Mouse (Mus musculus): ENCODE data around the gene Mmgt2. TPM values are rescaled to one million over a fixed set of nuclear protein-coding genes. Genes with fewer than 3 reads are reported as not detected.

The Mmgt2 gene
- polyA plus RNA-seq, 1 experiment from 2014 or later: 22.3 TPM

DNA sequence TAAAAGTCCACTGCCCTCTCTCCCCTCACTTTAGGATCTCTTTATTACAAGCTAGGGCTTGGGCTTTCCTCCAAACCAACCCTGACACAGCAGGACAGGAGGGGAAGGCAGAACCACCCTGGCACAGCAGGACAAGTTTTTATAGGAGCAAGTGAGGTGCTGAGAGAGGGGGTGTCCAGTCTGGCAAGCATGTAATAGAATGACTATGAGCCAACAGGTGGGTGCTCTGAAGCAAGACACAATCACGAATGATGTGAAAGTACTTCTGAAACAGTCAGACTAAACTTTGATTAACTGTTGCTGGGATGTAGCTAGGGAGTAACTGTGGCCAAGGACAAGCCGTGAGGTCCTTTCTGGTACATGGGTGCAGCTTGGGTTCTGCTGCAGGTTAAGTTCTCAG is 57.7 kb downstream of the Mmgt2 start:
- H3K27ac ChIP-seq (ENCODE audit: low read length): no peak overlapping the region
- TF ChIP-seq CTCF (IDR thresholded peaks at IDR 0.05) (no peak), EP300 (IDR thresholded peaks at IDR 0.05) (no peak)
- 84% methylated on average over 2 of the region's 2 CpGs for WGBS
- no peak overlapping the region for H3K4me3 ChIP-seq (ENCODE audit: low read depth, low read length)
- H3K36me3 ChIP-seq (ENCODE audit: insufficient read depth, low read length): no peaks in the 10 kb centered on the region
- ATAC-seq (no peak), DNase-seq (ENCODE audit: low spot score) (no peak)
- no peaks in the 10 kb centered on the region for H3K9me3 ChIP-seq (ENCODE audit: low read length)
- no peak overlapping the region for H3K9ac ChIP-seq (replicated peaks; ENCODE audit: low read depth)
- H3K4me2 ChIP-seq (replicated peaks; ENCODE audit: low read depth, low read length): no peak overlapping the region
- H3K27me3 ChIP-seq (replicated peaks; ENCODE audit: insufficient read depth, low read length): no peaks in the 10 kb centered on the region
- H3K4me1 ChIP-seq (ENCODE audit: insufficient read depth, low read depth, low read length): no peaks in the 10 kb centered on the region

DNA sequence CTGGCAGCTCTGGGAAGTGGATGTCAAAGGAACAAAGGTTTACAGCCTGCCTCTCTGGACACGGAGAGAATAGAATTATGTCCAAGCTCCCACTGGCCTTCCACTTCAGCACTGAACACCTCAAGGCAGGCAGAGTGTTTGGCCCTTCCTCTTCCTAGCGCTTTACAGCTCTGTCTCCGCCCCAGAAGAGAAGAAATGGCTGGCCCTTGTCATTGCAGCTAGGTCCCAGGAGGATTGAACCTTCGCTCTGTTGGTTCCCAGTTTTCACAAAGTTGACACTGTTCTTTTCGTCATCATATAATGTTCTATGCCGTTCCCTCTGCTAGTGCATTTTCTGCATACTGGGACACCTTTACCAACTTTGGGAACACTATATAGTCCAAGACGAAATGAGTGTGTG is 59.8 kb downstream of the Mmgt2 start:
- Histone ChIP-seq H3K4me2 (replicated peaks; ENCODE audit: low read depth, low read length) (no peak overlapping the region), H3K9me3 (ENCODE audit: low read length) (no peaks in the 10 kb centered on the region), H3K9ac (replicated peaks; ENCODE audit: low read depth) (no peak overlapping the region), H3K4me1 (ENCODE audit: insufficient read depth, low read depth, low read length) (no peaks in the 10 kb centered on the region), H3K4me3 (ENCODE audit: low read depth, low read length) (no peak overlapping the region), H3K36me3 (ENCODE audit: insufficient read depth, low read length) (no peaks in the 10 kb centered on the region), H3K27ac (ENCODE audit: low read length) (no peak overlapping the region), H3K27me3 (replicated peaks; ENCODE audit: insufficient read depth, low read length) (no peaks in the 10 kb centered on the region)
- 81% methylated on average over 7 of the region's 7 CpGs for WGBS
- ATAC-seq (no peak), DNase-seq (ENCODE audit: low spot score) (no peak)
- TF ChIP-seq CTCF (IDR thresholded peaks at IDR 0.05) (no peak), EP300 (IDR thresholded peaks at IDR 0.05) (no peak)

DNA sequence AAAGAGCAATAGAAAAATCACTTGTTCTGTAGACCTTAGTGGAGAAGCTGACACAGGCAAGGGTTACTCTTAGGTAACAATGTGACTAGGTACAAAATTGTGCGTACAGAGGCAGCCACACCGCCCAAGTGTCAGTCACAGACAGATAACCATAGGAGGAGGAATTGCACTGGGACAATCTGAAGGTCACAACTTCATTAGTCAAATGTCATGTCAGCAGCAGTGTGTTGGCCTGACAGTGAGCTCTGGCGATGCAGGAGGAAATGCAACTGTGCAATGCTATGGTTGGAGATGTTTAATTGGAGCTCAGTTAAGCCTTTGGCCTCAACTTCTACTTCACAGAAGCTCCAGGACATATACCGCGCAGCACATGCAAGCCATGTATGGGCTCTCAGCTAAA is 62.2 kb downstream of the Mmgt2 start:
- TF ChIP-seq EP300 (IDR thresholded peaks at IDR 0.05) (no peak), CTCF (IDR thresholded peaks at IDR 0.05) (no peak)
- H3K27me3 ChIP-seq (replicated peaks; ENCODE audit: insufficient read depth, low read length): no peaks in the 10 kb centered on the region
- H3K4me3 ChIP-seq (ENCODE audit: low read depth, low read length): no peak overlapping the region
- no peak overlapping the region for H3K9ac ChIP-seq (replicated peaks; ENCODE audit: low read depth)
- ATAC-seq (no peak), DNase-seq (ENCODE audit: low spot score) (no peak)
- H3K27ac ChIP-seq (ENCODE audit: low read length): no peak overlapping the region
- no peak overlapping the region for H3K4me2 ChIP-seq (replicated peaks; ENCODE audit: low read depth, low read length)
- no peaks in the 10 kb centered on the region for H3K4me1 ChIP-seq (ENCODE audit: insufficient read depth, low read depth, low read length)
- 0 out of 2 replicates have a peak, but pooled peaks cover 5% of the 10 kb centered on the region for H3K36me3 ChIP-seq (ENCODE audit: insufficient read depth, low read length)
- WGBS: 70% methylated on average over 5 of the region's 5 CpGs
- H3K9me3 ChIP-seq (ENCODE audit: low read length): no peaks in the 10 kb centered on the region

Other genes with a start within 250 kb of the Mmgt2 start
- gene Pigl, start 190.2 kb upstream of the Mmgt2 start, polyA plus RNA-seq (2015; fragmentation: Nextera tagmentation; extraction: Ambion mirVana): 4.8 and 5.0 TPM in 2 replicates
- gene Ncor1, start 190.1 kb upstream of the Mmgt2 start, polyA plus RNA-seq (2015; fragmentation: Nextera tagmentation; extraction: Ambion mirVana): 103 and 128 TPM in 2 replicates
- gene Cenpv, start 109.4 kb upstream of the Mmgt2 start, polyA plus RNA-seq (2015; fragmentation: Nextera tagmentation; extraction: Ambion mirVana): 5.4 and 6.4 TPM in 2 replicates
- 2,346 and 2,640 TPM in 2 replicates for gene Ubb, start 97.5 kb upstream of the Mmgt2 start, polyA plus RNA-seq (2015; fragmentation: Nextera tagmentation; extraction: Ambion mirVana)
- 6.1 and 6.2 TPM in 2 replicates for gene Trpv2, start 74.2 kb upstream of the Mmgt2 start, polyA plus RNA-seq (2015; fragmentation: Nextera tagmentation; extraction: Ambion mirVana)
- 15.0 and 18.2 TPM in 2 replicates for gene Lrrc75a, start 141 bp upstream of the Mmgt2 start, polyA plus RNA-seq (2015; fragmentation: Nextera tagmentation; extraction: Ambion mirVana)
- 2.5 and 3.3 TPM in 2 replicates for gene Zfp287, start 83.2 kb downstream of the Mmgt2 start, polyA plus RNA-seq (2015; fragmentation: Nextera tagmentation; extraction: Ambion mirVana)
- not detected in 2 replicates for gene Gm10428, start 104.4 kb downstream of the Mmgt2 start, polyA plus RNA-seq (2015; fragmentation: Nextera tagmentation; extraction: Ambion mirVana)
- 4.7 and 5.1 TPM in 2 replicates for gene Zfp286, start 140.8 kb downstream of the Mmgt2 start, polyA plus RNA-seq (2015; fragmentation: Nextera tagmentation; extraction: Ambion mirVana)
- gene Trim16, start 171.6 kb downstream of the Mmgt2 start, polyA plus RNA-seq (2015; fragmentation: Nextera tagmentation; extraction: Ambion mirVana): 50.3 and 62.8 TPM in 2 replicates
- gene Fbxw10, start 198.4 kb downstream of the Mmgt2 start, polyA plus RNA-seq (2015; fragmentation: Nextera tagmentation; extraction: Ambion mirVana): 0.27 TPM in 2 replicates
- 68.5 and 73.0 TPM in 2 replicates for gene Tvp23b, start 230.8 kb downstream of the Mmgt2 start, polyA plus RNA-seq (2015; fragmentation: Nextera tagmentation; extraction: Ambion mirVana)

Measured in lung, postnatal 0 days (tissue).